Mouse (Mus musculus) lung, postnatal 0 days (tissue): Measurements from ENCODE around the gene Rhox3a. TPM values are rescaled to one million over a fixed set of nuclear protein-coding genes. Genes with fewer than 3 reads are reported as not detected.
"Not testable (repeated sequence)": the region's sequence is repeated elsewhere in the genome, so short reads cannot be mapped to it uniquely, and the experiment has no call there.

Source experiments
- ATAC-seq: fragments of 200-750 bp; cut with Nextera tagmentation; 2 replicates; pipeline ENCODE4 v1.8.0; 2017; ENCODE audit warnings: moderate library complexity
- DNase-seq: peaks from one replicate; pipeline ENCODE4 v3.0.0-alpha.2; 2016; ENCODE audit warnings: low spot score
- H3K27ac ChIP-seq: fragments of 300-500 bp; sonication (generic); 2 replicates; pipeline ENCODE4 v1.5.1; 2014; ENCODE audit warnings: antibody characterized with exemption, mild to moderate bottlenecking, low read length, mixed read lengths
- H3K27me3 ChIP-seq: fragments of 300-500 bp; sonication (generic); replicated peaks from 2 replicates; pipeline ENCODE4 v1.6.1; 2014; ENCODE audit warnings: low read length, mixed read lengths; ENCODE audit not compliant: insufficient read depth
- H3K36me3 ChIP-seq: fragments of 300-500 bp; sonication (generic); 2 replicates; pipeline ENCODE4 v1.6.1; 2014; ENCODE audit warnings: low read length, mixed read lengths; ENCODE audit not compliant: insufficient read depth
- H3K4me1 ChIP-seq: fragments of 300-500 bp; sonication (generic); 2 replicates; pipeline ENCODE4 v1.6.1; 2014; ENCODE audit warnings: antibody characterized with exemption, low read depth, low read length, mixed read lengths; ENCODE audit not compliant: insufficient read depth
- H3K4me2 ChIP-seq: fragments of 300-500 bp; sonication (generic); replicated peaks from 2 replicates; pipeline ENCODE4 v1.6.1; 2014; ENCODE audit warnings: low read depth, mild to moderate bottlenecking, low read length, moderate library complexity, mixed read lengths
- H3K4me3 ChIP-seq: fragments of 300-500 bp; sonication (generic); 2 replicates; pipeline ENCODE4 v1.5.1; 2014; ENCODE audit warnings: low read depth, low read length
- H3K9ac ChIP-seq: fragments of 300-500 bp; sonication (generic); replicated peaks from 2 replicates; pipeline ENCODE4 v1.6.1; 2014; ENCODE audit warnings: low read depth, mild to moderate bottlenecking
- H3K9me3 ChIP-seq: fragments of 300-500 bp; sonication (generic); 2 replicates; pipeline ENCODE4 v1.6.1; 2016; ENCODE audit warnings: low read length, mixed read lengths
- CTCF ChIP-seq: IDR thresholded peaks from 2 replicates; pipeline ENCODE4 v1.5.1; 2016; ENCODE audit warnings: antibody characterized with exemption, mild to moderate bottlenecking
- EP300 ChIP-seq: IDR thresholded peaks from 2 replicates; pipeline ENCODE4 v1.6.1; 2016; ENCODE audit warnings: antibody characterized with exemption, mild to moderate bottlenecking, control low read depth
- WGBS: fragments of 180-500 bp; shearing (Covaris S2); extraction: QIAGEN DNeasy Blood & Tissue Kit; methylation state at CpG from one replicate; pipeline ENCODE4 v1.1.7; 2014; 5-methylcytosine and 5-hydroxymethylcytosine counted together
- polyA plus RNA-seq: library from polyadenylated mRNA; unstranded; fragments of >200 nt; fragmentation: Nextera tagmentation; extraction: Ambion mirVana; gene quantifications from 2 replicates; pipeline ENCODE4 v1.2.1, GENCODE M21; 2015

Gene Rhox3a
- polyA plus RNA-seq: not detected in 2 replicates

GRCm38 (mm10) chrX:37249619-37250018 lies at the start of gene Rhox3a:
Rhox3a (plus strand) TSS chrX:37249919.
- H3K4me2 ChIP-seq, H3K9me3 ChIP-seq, H3K4me1 ChIP-seq, H3K36me3 ChIP-seq, ATAC-seq, H3K4me3 ChIP-seq, H3K9ac ChIP-seq, H3K27ac ChIP-seq, H3K27me3 ChIP-seq, DNase-seq: not testable (repeated sequence)
- no CpG with 5 or more reads among the region's 3 CpGs for WGBS

- Histone ChIP-seq H3K4me1 (no peaks in the 10 kb centered on the region), H3K27me3 (no peaks in the 10 kb centered on the region), H3K9me3 (no peaks in the 10 kb centered on the region), H3K9ac (no peak within 1 kb of the TSS), H3K27ac (no peak within 1 kb of the TSS), H3K4me2 (no peak within 1 kb of the TSS), H3K4me3 (no peak within 1 kb of the TSS), H3K36me3 (no peaks in the 10 kb centered on the region)
- no peak for TF ChIP-seq EP300
- TF ChIP-seq CTCF: no peak
- WGBS: 79% methylated on average over 10 of the region's 10 CpGs
- DNase-seq (no peak), ATAC-seq (no peak)
Measured at GRCm38 (mm10) chrX:37210941-37211340, 38.8 kb upstream of the Rhox3a start, which contains the start of gene Gm9. Gm9 (minus strand) TSS chrX:37211041.

- 81% methylated on average over 1 of the region's 1 CpGs for WGBS
- H3K4me1 ChIP-seq, H3K9ac ChIP-seq, H3K4me3 ChIP-seq, H3K36me3 ChIP-seq, H3K4me2 ChIP-seq, DNase-seq, H3K27ac ChIP-seq, H3K27me3 ChIP-seq, ATAC-seq, H3K9me3 ChIP-seq: not testable (repeated sequence)
Measured at GRCm38 (mm10) chrX:37222158-37222557, 27.6 kb upstream of the Rhox3a start, which contains the start of gene Rhox1. Rhox1 (minus strand) TSS chrX:37222258.

GRCm38 (mm10) chrX:37244676-37245075 lies 5.0 kb upstream of the Rhox3a start, which contains the start of gene Rhox2a:
Rhox2a (plus strand) TSS chrX:37244976.
- not testable (repeated sequence) for H3K9me3 ChIP-seq, H3K4me3 ChIP-seq, H3K9ac ChIP-seq, DNase-seq, H3K27me3 ChIP-seq, H3K36me3 ChIP-seq, H3K4me2 ChIP-seq, ATAC-seq, H3K4me1 ChIP-seq, H3K27ac ChIP-seq
- WGBS: no CpG with 5 or more reads among the region's 9 CpGs

DNA sequence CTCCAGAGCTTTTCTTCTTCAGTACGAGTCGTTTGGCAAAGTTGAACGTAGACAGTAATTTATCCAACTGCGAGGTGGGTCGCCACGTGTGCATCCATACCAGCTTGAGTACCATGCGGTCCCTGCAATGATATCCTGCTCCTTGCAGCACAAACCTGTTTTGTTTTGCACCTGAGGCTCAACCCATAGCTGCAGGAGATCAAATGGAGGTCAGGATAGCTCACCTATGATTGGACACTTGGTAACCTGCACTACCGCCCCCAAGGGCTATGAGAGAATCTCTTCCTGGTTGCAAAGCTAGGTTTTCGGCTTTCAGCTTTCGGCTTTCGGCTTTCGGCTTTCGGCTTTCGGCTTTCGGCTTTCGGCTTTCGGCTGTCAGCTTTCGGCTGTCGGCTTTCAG lies 15.3 kb downstream of the Rhox3a start, which contains the start of gene Rhox4a:
Gene Rhox4a (plus strand): TSS at position 301 of the 400 bp plus-strand sequence.
- not testable (repeated sequence) for H3K27ac ChIP-seq, H3K4me3 ChIP-seq, H3K9me3 ChIP-seq, H3K4me2 ChIP-seq, H3K27me3 ChIP-seq, DNase-seq, H3K4me1 ChIP-seq, H3K9ac ChIP-seq, H3K36me3 ChIP-seq, ATAC-seq
- WGBS: 90% methylated on average over 11 of the region's 19 CpGs

Other genes starting within 250 kb of the Rhox3a start
- not detected in 2 replicates for gene Sowahd, start 201.1 kb upstream of the Rhox3a start, polyA plus RNA-seq
- 416 and 436 TPM in 2 replicates for gene Rpl39, start 164.5 kb upstream of the Rhox3a start, polyA plus RNA-seq
- gene Upf3b, start 139.6 kb upstream of the Rhox3a start, polyA plus RNA-seq: 10.8 and 11.7 TPM in 2 replicates
- gene Nkap, start 123.1 kb upstream of the Rhox3a start, polyA plus RNA-seq: 11.3 TPM in 2 replicates
- gene Akap14, start 81.1 kb upstream of the Rhox3a start, polyA plus RNA-seq: 2.1 and 3.2 TPM in 2 replicates
- 456 and 541 TPM in 2 replicates for gene Ndufa1, start 58.8 kb upstream of the Rhox3a start, polyA plus RNA-seq
- 5.3 and 6.1 TPM in 2 replicates for gene Rnf113a1, start 58.7 kb upstream of the Rhox3a start, polyA plus RNA-seq
- gene Gm9, start 38.9 kb upstream of the Rhox3a start, polyA plus RNA-seq: not detected in 2 replicates
- gene Rhox1, start 27.7 kb upstream of the Rhox3a start, polyA plus RNA-seq: not detected in 2 replicates
- not detected in 2 replicates for gene Rhox2a, start 4.9 kb upstream of the Rhox3a start, polyA plus RNA-seq
- not detected in 2 replicates for gene Rhox4a, start 15.4 kb downstream of the Rhox3a start, polyA plus RNA-seq
- gene Rhox3a2, start 130.1 kb downstream of the Rhox3a start, polyA plus RNA-seq: not detected in 2 replicates
- gene Rhox4a2, start 140.9 kb downstream of the Rhox3a start, polyA plus RNA-seq: not detected in 2 replicates
- gene Rhox2b, start 162.1 kb downstream of the Rhox3a start, polyA plus RNA-seq: not detected in 2 replicates
- not detected in 2 replicates for gene Rhox4b, start 182.6 kb downstream of the Rhox3a start, polyA plus RNA-seq
- gene Rhox2c, start 203.8 kb downstream of the Rhox3a start, polyA plus RNA-seq: not detected in 2 replicates
- not detected in 2 replicates for gene Rhox3c, start 208.7 kb downstream of the Rhox3a start, polyA plus RNA-seq
- gene Rhox4c, start 230.4 kb downstream of the Rhox3a start, polyA plus RNA-seq: not detected in 2 replicates
- not detected in 2 replicates for gene Rhox2d, start 243.5 kb downstream of the Rhox3a start, polyA plus RNA-seq